Mouse (Mus musculus) forebrain, embryonic 10.5 days (tissue): ENCODE results near the gene Fiz1. TPM values are rescaled to one million over a fixed set of nuclear protein-coding genes. Genes with fewer than 3 reads are reported as not detected.

Experiments used
- DNase-seq: peaks from one replicate; pipeline ENCODE4 v3.0.0-alpha.2; 2017; ENCODE audit warnings: low spot score; ENCODE audit errors: extremely low spot score
- H3K27ac ChIP-seq: fragments of 300-500 bp; sonication (generic); 2 replicates; pipeline ENCODE4 v1.5.1; 2016; ENCODE audit warnings: mild to moderate bottlenecking
- H3K27me3 ChIP-seq: fragments of 300-500 bp; sonication (generic); 2 replicates; pipeline ENCODE4 v1.6.1; 2016; ENCODE audit warnings: mild to moderate bottlenecking; ENCODE audit not compliant: poor library complexity, severe bottlenecking
- H3K36me3 ChIP-seq: fragments of 300-500 bp; sonication (generic); replicated peaks from 2 replicates; pipeline ENCODE4 v1.6.1; 2016; ENCODE audit warnings: mild to moderate bottlenecking, moderate library complexity
- H3K4me1 ChIP-seq: fragments of 300-500 bp; sonication (generic); 2 replicates; pipeline ENCODE4 v1.6.1; 2016
- H3K4me3 ChIP-seq: fragments of 300-500 bp; sonication (generic); 2 replicates; pipeline ENCODE4 v1.5.1; 2016; ENCODE audit warnings: mild to moderate bottlenecking, moderate library complexity
- H3K9me3 ChIP-seq: fragments of 300-500 bp; sonication (generic); 2 replicates; pipeline ENCODE4 v1.6.1; 2016; ENCODE audit warnings: mild to moderate bottlenecking, moderate library complexity
- WGBS: fragments of 180-500 bp; shearing (Covaris S2); methylation state at CpG from one replicate; pipeline ENCODE4 v1.1.7; 2016; 5-methylcytosine and 5-hydroxymethylcytosine counted together
- polyA plus RNA-seq: library from polyadenylated mRNA; unstranded; fragments of >200 nt; fragmentation: Nextera tagmentation; extraction: Ambion mirVana; gene quantifications from 2 replicates; pipeline ENCODE4 v1.2.1, GENCODE M21; 2016

Gene Fiz1
- polyA plus RNA-seq, result 54.0 and 54.1 TPM in 2 replicates

GRCm38 (mm10) chr7:5014251-5015117 is at the start of gene Fiz1, which contains the start of gene Zfp524:
Gene Fiz1 (minus strand): TSS chr7:5014697.
Gene Zfp524 (plus strand): TSS chr7:5014415.
- DNase-seq, result peak; percentile 96
- Histone ChIP-seq H3K9me3 (peaks cover 16% of the 10 kb centered on the region; the same call in 1 of the 2 replicates), H3K36me3 (peaks cover 53% of the 10 kb centered on the region), H3K27ac (peak within 1 kb of the TSS; percentile 96), H3K4me3 (peak within 1 kb of the TSS; percentile 73), H3K27me3 (no peaks in the 10 kb centered on the region), H3K4me1 (peaks cover 22% of the 10 kb centered on the region)
- under 1% methylated on average over 42 of the region's 42 CpGs for WGBS

GRCm38 (mm10) chr7:5062360-5063001 is 48.0 kb upstream of the Fiz1 start:
- Histone ChIP-seq H3K4me3 (peak overlapping the region; percentile 67), H3K27me3 (peaks cover 21% of the 10 kb centered on the region), H3K4me1 (peaks cover 50% of the 10 kb centered on the region), H3K27ac (peak overlapping the region; percentile 97), H3K9me3 (no peaks in the 10 kb centered on the region), H3K36me3 (peaks cover 32% of the 10 kb centered on the region)
- WGBS, result under 1% methylated on average over 51 of the region's 51 CpGs
- peak; percentile 82 for DNase-seq

- Histone ChIP-seq H3K4me3 (peak within 1 kb of the TSS; percentile 67), H3K9me3 (no peaks in the 10 kb centered on the region), H3K36me3 (peaks cover 26% of the 10 kb centered on the region), H3K4me1 (peaks cover 56% of the 10 kb centered on the region), H3K27ac (peak within 1 kb of the TSS; percentile 97), H3K27me3 (peaks cover 27% of the 10 kb centered on the region)
- peak; percentile 95 for DNase-seq
- under 1% methylated on average over 64 of the region's 65 CpGs for WGBS
Observed at GRCm38 (mm10) chr7:5061774-5062359, 47.4 kb upstream of the Fiz1 start, which contains the start of gene U2af2. Gene U2af2 (plus strand): TSS chr7:5062143.

- DNase-seq, result peak; percentile 97
- Histone ChIP-seq H3K9me3 (no peaks in the 10 kb centered on the region), H3K36me3 (peaks cover 19% of the 10 kb centered on the region), H3K27me3 (peaks cover 34% of the 10 kb centered on the region), H3K4me1 (peaks cover 61% of the 10 kb centered on the region), H3K27ac (peak overlapping the region; percentile 97), H3K4me3 (peak overlapping the region; percentile 67)
- under 1% methylated on average over 60 of the region's 60 CpGs for WGBS
Observed at GRCm38 (mm10) chr7:5060944-5061773, 46.7 kb upstream of the Fiz1 start.

DNA sequence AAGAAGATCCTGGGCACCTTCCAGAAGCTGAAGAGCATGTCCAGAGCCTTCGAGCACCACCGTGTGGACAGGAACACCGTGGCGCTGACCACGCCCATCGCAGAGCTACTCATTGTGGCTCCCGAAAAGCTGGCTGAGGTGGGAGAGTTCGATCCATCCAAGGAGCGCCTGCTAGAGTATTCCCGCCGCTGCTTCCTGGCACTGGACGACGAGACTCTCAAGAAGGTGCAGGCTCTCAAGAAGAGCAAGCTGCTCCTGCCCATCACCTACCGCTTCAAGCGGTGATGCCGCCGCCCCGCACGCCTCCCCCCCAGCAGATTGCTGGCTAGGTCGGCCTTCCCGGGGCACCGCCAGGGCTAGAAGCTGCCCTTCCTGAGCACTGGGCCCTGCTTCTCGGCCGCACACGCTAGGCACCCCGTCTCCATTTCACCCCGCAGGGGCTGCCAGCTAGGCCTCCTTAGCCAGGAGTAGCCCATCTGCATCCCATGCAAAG is 45.8 kb upstream of the Fiz1 start:
- Histone ChIP-seq H3K27me3 (peaks cover 43% of the 10 kb centered on the region), H3K36me3 (peaks cover 10% of the 10 kb centered on the region), H3K4me1 (peaks cover 54% of the 10 kb centered on the region), H3K4me3 (peak overlapping the region; percentile 67), H3K9me3 (no peaks in the 10 kb centered on the region), H3K27ac (peak overlapping the region; percentile 97)
- 3% methylated on average over 27 of the region's 27 CpGs for WGBS
- DNase-seq, result peak; percentile 82

DNA sequence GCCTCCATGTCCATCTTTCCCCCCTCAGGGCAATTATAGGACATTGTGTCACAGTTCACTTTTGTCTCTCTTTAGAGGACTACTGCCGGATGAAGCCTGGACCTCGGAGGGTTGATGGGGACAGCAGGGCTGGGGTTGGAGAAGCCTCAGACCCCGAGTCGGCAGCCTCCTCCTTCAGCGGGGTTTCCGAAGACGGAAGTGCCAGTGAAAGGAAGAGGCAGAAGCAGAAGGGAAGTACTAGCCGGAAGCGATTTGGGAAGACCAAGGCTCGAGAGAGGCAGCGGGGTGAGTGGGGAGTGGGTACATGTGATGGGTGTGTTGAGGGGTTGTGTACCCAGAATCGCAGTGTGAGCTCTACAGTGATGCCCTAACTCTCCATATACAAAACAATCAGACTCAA is 44.9 kb upstream of the Fiz1 start:
- DNase-seq, result no peak
- Histone ChIP-seq H3K4me3 (peak overlapping the region; percentile 67), H3K9me3 (no peaks in the 10 kb centered on the region), H3K27me3 (peaks cover 51% of the 10 kb centered on the region), H3K27ac (peak overlapping the region; percentile 97; the same call in 1 of the 2 replicates), H3K4me1 (peaks cover 50% of the 10 kb centered on the region), H3K36me3 (peaks cover 4% of the 10 kb centered on the region)
- WGBS, result 92% methylated on average over 12 of the region's 12 CpGs

GRCm38 (mm10) chr7:5058631-5059030 is 44.1 kb upstream of the Fiz1 start:
- Histone ChIP-seq H3K4me1 (peaks cover 50% of the 10 kb centered on the region), H3K4me3 (no peak overlapping the region), H3K36me3 (no peaks in the 10 kb centered on the region), H3K27me3 (peaks cover 59% of the 10 kb centered on the region), H3K9me3 (no peaks in the 10 kb centered on the region), H3K27ac (no peak overlapping the region)
- DNase-seq, result no peak
- 94% methylated on average over 1 of the region's 1 CpGs for WGBS

GRCm38 (mm10) chr7:5057804-5058203 is 43.3 kb upstream of the Fiz1 start:
- no peak for DNase-seq
- no peaks in the 10 kb centered on the region for H3K36me3 ChIP-seq
- peaks cover 68% of the 10 kb centered on the region for H3K27me3 ChIP-seq
- no peak overlapping the region for H3K27ac ChIP-seq
- peak overlapping the region; percentile 19; the same call in 1 of the 2 replicates for H3K4me3 ChIP-seq
- WGBS, result 28% methylated on average over 11 of the region's 11 CpGs
- H3K9me3 ChIP-seq, result no peaks in the 10 kb centered on the region
- H3K4me1 ChIP-seq, result peaks cover 53% of the 10 kb centered on the region

- DNase-seq, result no peak
- no peak overlapping the region for H3K27ac ChIP-seq
- H3K9me3 ChIP-seq, result no peaks in the 10 kb centered on the region
- 32% methylated on average over 8 of the region's 8 CpGs for whole genome bisulfite sequencing
- peaks cover 57% of the 10 kb centered on the region for H3K4me1 ChIP-seq
- peaks cover 72% of the 10 kb centered on the region for H3K27me3 ChIP-seq
- no peaks in the 10 kb centered on the region for H3K36me3 ChIP-seq
- peak overlapping the region; percentile 57 for H3K4me3 ChIP-seq
Observed at GRCm38 (mm10) chr7:5057381-5057780, 42.9 kb upstream of the Fiz1 start.

- no peaks in the 10 kb centered on the region for H3K36me3 ChIP-seq
- peaks cover 64% of the 10 kb centered on the region for H3K4me1 ChIP-seq
- H3K9me3 ChIP-seq, result no peaks in the 10 kb centered on the region
- DNase-seq, result peak; percentile 35
- peak overlapping the region; percentile 77 for H3K27ac ChIP-seq
- H3K27me3 ChIP-seq, result peaks cover 78% of the 10 kb centered on the region
- 2% methylated on average over 40 of the region's 55 CpGs for WGBS
- peak overlapping the region; percentile 57 for H3K4me3 ChIP-seq
Observed at GRCm38 (mm10) chr7:5056651-5057263, 42.3 kb upstream of the Fiz1 start.

DNA sequence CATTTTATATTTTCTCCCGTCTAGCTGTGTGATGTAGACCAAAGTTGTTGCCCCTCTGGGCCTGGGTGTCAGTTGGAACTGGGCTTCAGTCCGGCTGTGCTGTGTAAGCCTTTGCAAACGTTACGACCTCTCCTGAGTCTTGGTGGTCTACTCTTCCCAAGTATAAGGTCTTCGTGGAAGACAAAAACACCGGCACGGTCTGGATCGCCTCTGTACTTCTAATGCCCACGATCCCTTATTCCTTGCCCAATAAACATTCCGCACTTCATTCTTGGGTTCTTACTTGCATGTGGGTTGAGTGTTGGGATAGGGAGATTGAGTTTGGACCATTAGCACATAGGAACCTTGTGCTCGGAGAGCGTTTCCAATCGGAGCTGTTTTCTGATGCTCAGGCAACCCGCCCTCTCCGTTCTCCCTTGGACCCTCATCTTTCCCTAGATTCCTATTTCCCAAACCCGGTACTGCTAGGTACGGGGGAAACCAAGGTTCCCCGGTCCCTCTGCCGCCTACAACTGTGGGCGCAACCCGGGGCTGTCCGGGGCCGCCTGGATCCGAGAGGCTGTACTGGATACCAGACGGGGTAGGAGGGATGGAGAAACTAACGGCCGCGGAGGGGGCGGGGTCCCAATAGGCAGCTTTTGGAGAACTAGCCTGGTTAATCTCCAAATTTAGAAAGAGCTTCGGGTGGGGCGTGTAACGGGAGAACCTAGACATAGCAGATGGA is 39.1 kb upstream of the Fiz1 start:
- 0 out of 2 replicates have a peak overlapping the region, but pooled peaks have one; percentile 60 for H3K27ac ChIP-seq

More for the DNA sequence above, 39.1 kb upstream of the Fiz1 start:
- 8% methylated on average over 32 of the region's 32 CpGs for WGBS
- peaks cover 83% of the 10 kb centered on the region for H3K27me3 ChIP-seq
- no peaks in the 10 kb centered on the region for H3K36me3 ChIP-seq
- peaks cover 57% of the 10 kb centered on the region for H3K4me1 ChIP-seq
- peak; percentile 26 for DNase-seq
- H3K4me3 ChIP-seq, result peak overlapping the region; percentile 67
- H3K9me3 ChIP-seq, result no peaks in the 10 kb centered on the region; the same call in 1 of the 2 replicates
